Mouse (Mus musculus): ENCODE measurements around the gene Ets2.

- TF ChIP-seq CTCF (IDR thresholded peaks at IDR 0.05; ENCODE audit: low read depth, low read length) (no peak), POLR2A (IDR thresholded peaks at IDR 0.05; ENCODE audit: borderline replicate concordance, low read depth, low read length) (no peak)
These were observed 67.5 kb downstream of the Ets2 start for GRCm38 (mm10) chr16:95769066-95769995.

All from bone marrow macrophage, adult 2 months (primary cell).